Mouse (Mus musculus): Measurements from ENCODE around the gene Gm49373.

GRCm38 (mm10) chr9:21104814-21105213 lies 31.9 kb upstream of the Gm49373 start:
- TF ChIP-seq CTCF (IDR thresholded peaks at IDR 0.05; ENCODE audit: low read depth, low read length) (no peak), POLR2AphosphoS5 (IDR thresholded peaks at IDR 0.05; ENCODE audit: insufficient replicate concordance, low read depth, low read length) (no peak), GATA1 (IDR thresholded peaks at IDR 0.05; ENCODE audit: borderline replicate concordance, low read length) (no peak), TAL1 (conservative IDR thresholded peaks at IDR 0.05; ENCODE audit: low read depth, low read length) (no peak)

All from G1E (cell line).